Mouse (Mus musculus): ENCODE measurements at regions not wholly inside any gene's neighbourhood (a gene's known extent, or its start where the extent isn't known, plus 50 kb on each side); places are given as distances from the start of the nearest gene placed in this dataset.

DNA sequence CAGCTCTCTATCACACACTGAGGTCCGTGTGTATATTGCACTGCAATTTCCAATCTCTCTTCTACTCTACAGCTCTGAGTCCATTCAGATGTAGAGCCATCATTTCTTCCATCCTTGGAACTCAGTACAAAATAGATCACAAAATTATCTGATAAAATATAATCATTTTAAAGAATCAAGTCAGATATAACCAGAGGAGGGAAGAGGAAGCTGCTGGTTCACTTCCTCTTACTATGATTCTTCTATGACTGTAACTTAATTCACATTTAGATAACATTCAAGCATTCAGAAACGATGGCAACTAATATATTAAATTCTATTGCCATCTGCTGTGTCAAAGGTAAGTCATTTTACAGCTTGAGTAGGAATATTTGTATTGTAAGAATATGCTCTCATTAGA is 1550.1 kb downstream of the Cdh8 start:
- DNase-seq: no peak

DNA sequence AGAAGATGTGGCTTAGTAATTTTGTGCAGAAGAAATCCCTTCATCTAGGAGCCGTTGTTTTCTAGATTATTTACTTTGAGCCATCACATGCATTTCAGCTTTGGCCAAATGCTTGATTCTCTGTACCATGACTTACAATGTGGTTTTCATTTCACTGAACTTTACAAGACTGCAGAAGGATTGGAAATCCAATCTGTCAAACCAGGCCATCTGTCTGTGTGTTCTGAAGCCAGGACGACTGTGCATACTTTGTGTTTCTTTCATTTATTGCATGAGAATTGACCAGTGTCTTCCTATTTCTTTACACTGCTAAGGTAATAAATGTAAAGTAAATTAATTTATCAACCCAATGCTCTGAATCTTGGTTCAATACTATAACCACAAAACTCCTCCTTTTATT is 1554.8 kb downstream of the Cdh8 start:
- peak; percentile 26 to 36 for DNase-seq

DNA sequence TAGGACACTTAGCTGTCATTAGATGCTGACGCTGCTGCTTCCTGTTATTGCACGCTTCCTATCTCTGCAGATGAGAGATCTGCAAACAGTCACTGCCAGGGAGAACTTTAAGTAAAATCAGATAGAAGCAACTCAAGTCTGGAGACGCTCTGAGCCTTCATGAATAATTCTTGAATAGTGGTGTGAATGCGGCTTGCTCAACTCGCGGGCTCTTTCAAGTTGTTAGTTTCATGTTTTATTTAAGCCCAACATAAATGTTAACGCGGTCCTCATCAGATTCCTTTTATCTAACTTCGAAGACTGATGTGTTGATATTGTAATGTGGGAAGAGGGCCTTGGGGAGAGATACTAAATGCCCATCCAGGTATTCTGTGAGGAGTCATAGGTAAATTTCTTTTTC is 1556.1 kb downstream of the Cdh8 start:
- DNase-seq: no peak

DNA sequence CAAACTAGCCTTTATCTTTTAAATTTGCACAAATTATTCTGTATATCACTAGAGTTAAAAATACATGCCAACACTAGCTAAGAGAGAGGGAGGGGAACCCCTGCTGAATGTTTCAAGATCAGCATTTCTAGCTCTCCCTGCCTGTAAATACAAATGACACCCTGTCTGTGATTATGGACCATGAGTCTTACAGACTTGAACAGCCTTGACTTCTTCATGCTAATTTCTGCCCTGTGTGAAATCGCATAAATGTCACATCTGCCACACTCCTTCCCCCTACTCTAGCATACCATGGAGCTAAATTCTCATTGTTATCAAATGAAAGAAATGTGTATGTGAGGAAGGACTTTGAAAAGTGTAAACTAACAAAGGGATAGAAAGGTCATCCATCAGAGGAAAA is 1559.0 kb downstream of the Cdh8 start:
- DNase-seq: no peak

Measured in cerebellum, postnatal 36 days (tissue).